Mouse (Mus musculus) testis, adult 2 months (tissue): ENCODE measurements around the gene Rps15a. TPM values are rescaled to one million over a fixed set of nuclear protein-coding genes. Genes with fewer than 3 reads are reported as not detected.
A peak's percentile ranks its signal among the peaks of the same experiment; 100 is the strongest.

ENCODE experiments used
- H3K27ac ChIP-seq: fragments of 200-500 bp; 2 replicates; pipeline ENCODE4 v1.5.1; 2012; ENCODE audit warnings: low read depth, low read length; ENCODE audit not compliant: control insufficient read depth, insufficient read depth
- H3K27me3 ChIP-seq: fragments of 200-500 bp; 2 replicates; pipeline ENCODE4 v1.6.1; 2012; ENCODE audit warnings: mild to moderate bottlenecking, low read length, moderate library complexity; ENCODE audit not compliant: control insufficient read depth, insufficient read depth
- H3K36me3 ChIP-seq: fragments of 200-500 bp; 2 replicates; pipeline ENCODE4 v1.6.1; 2012; ENCODE audit warnings: mild to moderate bottlenecking, low read length; ENCODE audit not compliant: control insufficient read depth, insufficient read depth
- H3K4me1 ChIP-seq: fragments of 200-500 bp; 2 replicates; pipeline ENCODE4 v1.6.1; 2012; ENCODE audit warnings: low read length; ENCODE audit not compliant: control insufficient read depth, insufficient read depth
- H3K4me3 ChIP-seq: fragments of 200-500 bp; 2 replicates; pipeline ENCODE4 v1.5.1; 2012; ENCODE audit warnings: low read depth, mild to moderate bottlenecking, low read length, moderate library complexity, mixed read lengths; ENCODE audit not compliant: control insufficient read depth
- CTCF ChIP-seq: fragments of 200-500 bp; IDR thresholded peaks from 2 replicates; pipeline ENCODE4 v1.5.1; 2012; ENCODE audit warnings: low read depth, mild to moderate bottlenecking, inconsistent platforms, low read length, moderate library complexity; ENCODE audit not compliant: control insufficient read depth, insufficient read depth, insufficient replicate concordance
- POLR2A ChIP-seq: fragments of 200-500 bp; IDR thresholded peaks from 2 replicates; pipeline ENCODE4 v1.6.1; 2012; ENCODE audit warnings: low read depth, mild to moderate bottlenecking, inconsistent platforms, low read length, moderate library complexity; ENCODE audit not compliant: control insufficient read depth
- polyA plus RNA-seq: library from polyadenylated mRNA; depleted of rRNA; stranded (reverse); fragments of >200 nt; gene quantifications from 2 replicates; pipeline ENCODE4 v1.2.3, GENCODE M21; 2012

Rps15a gene
- polyA plus RNA-seq, 1 experiment = 1,374 TPM

DNA sequence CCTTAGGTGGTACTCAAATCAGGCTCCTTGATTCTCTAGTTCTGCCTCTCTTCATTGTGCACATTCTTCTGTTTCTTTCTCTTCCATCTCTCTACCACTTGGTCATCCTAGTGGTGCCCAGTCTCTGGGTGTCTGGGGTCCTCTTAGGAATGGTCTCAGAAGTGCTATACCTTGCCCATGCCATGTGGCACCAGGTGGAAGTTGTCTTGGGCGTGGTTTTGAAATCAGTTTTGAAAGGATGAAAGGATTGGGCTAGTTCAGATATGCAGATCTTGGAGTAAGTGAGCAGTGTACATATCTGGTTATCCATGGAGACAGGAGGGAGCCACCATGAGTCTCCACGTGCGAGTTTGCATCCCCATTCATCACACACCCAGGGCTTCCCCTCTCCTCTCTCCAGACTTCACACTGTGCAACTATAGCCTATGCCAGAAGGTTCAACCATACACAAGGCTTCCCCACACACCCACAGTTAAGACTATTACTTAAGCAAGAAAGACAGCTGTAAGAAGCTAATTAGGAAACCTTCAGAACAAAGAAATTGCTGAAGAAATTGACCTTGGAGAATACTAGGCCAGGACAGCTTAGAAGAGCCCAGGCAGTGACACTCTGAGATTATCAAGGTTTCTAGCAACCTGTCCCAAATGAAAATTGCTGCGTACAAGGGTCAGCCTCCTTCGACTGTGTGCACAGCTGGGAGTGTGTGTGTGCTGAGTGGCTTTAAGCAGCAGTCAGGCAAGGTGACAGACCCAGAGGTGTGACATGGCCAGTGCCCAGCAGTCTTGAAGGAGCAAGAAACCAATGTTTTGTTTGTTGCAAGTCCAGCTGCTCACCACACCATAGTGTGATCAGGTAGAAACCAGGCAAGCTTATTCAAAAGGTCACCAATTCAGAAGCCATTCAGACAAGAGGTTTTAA is 12.3 kb downstream of the Rps15a start:
- Histone ChIP-seq H3K4me3 (no peak overlapping the region), H3K27me3 (no peaks in the 10 kb centered on the region), H3K27ac (no peak overlapping the region; the same call in 1 of the 2 replicates), H3K4me1 (no peaks in the 10 kb centered on the region), H3K36me3 (no peaks in the 10 kb centered on the region; the same call in none of the 2 replicates)
- TF ChIP-seq POLR2A = no peak
- TF ChIP-seq CTCF = no peak

DNA sequence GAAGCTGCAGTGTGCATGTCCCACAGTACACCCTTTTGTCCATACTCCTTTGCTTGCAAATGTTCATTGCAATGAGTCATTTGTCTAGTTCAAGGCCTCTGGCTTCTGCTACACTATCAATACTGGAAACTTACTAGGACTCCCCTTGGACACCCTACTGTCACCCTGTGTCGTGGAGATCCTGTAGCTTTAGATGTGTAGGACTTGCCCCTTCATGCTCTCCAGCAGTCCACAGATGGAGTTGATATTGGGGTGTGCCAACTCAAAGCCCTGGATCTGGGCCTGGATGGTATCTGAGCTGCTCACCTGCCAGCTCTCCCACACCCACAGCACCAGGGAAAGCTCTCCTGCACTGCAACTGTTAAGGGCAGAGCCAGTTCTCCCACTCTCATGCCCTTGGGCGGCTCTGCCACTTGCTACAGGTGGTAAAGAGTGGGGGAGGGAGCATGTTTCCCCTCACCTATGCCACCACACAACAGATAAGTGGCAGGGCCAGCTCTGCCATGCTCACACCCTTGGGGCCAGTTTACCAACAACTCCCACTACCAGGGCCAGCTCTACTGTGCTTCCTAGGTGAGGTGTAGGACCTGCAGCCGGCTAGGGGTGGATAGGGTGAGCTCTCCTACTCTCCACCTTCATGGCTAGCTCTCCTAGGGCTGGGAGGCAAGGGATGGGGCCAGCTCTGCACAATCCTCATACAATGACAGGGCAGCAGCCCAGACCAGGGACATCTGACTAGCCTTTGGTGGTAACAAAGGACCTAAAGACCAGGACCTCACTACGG is 13.1 kb downstream of the Rps15a start:
- Histone ChIP-seq H3K27me3 (no peaks in the 10 kb centered on the region), H3K27ac (no peak overlapping the region), H3K36me3 (no peaks in the 10 kb centered on the region; the same call in none of the 2 replicates), H3K4me3 (no peak overlapping the region), H3K4me1 (no peaks in the 10 kb centered on the region)
- no peak for TF ChIP-seq CTCF
- no peak for TF ChIP-seq POLR2A

DNA sequence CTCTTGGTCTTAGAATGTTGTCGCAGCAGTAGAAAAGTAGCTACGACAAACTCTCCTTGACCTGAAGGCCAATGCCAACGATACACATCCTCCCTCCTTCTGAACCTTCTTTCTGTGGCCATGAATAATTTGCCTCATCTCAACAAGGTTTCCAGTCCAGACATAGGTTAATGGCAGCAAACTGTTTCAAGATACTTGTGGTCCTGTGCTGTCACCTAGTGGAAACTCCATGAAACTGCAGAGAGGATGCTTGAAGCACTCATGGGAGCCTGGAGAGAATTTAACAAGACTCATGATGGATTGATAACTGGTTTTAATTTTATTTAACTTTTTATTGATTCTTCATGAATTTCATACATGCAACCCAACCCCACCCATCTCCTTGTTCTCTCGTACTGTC is 13.8 kb downstream of the Rps15a start:
- no peaks in the 10 kb centered on the region; the same call in none of the 2 replicates for H3K36me3 ChIP-seq
- no peaks in the 10 kb centered on the region for H3K27me3 ChIP-seq

DNA sequence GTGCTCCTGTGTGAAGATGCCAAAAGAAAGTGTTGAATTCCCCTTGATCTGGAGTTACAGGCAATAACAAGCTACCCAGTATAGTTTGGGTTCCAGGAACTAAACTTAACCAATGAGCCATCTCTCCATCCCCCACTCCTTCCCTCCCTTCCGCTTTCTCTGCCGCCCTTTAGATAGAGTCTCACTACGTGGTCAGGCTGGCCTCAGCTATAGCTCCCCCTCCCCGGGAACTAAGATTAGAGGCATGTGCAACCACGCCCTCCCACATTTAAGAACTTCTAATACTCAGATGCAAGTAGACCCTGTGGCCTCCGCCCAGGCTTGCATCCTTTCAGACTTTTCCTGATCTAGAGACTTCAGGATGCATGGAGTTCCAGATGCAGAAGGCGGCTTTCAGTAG is 18.4 kb downstream of the Rps15a start:
- Histone ChIP-seq H3K27me3 (no peaks in the 10 kb centered on the region), H3K36me3 (no peaks in the 10 kb centered on the region)
- TF ChIP-seq CTCF (no peak), POLR2A (no peak)

More for the DNA sequence above, 13.8 kb downstream of the Rps15a start:
- TF ChIP-seq CTCF = peak; percentile 24; the same call in 1 of the 2 replicates
- no peak for TF ChIP-seq POLR2A
- H3K27ac ChIP-seq = no peak overlapping the region
- H3K4me3 ChIP-seq = no peak overlapping the region
- no peaks in the 10 kb centered on the region for H3K4me1 ChIP-seq

DNA sequence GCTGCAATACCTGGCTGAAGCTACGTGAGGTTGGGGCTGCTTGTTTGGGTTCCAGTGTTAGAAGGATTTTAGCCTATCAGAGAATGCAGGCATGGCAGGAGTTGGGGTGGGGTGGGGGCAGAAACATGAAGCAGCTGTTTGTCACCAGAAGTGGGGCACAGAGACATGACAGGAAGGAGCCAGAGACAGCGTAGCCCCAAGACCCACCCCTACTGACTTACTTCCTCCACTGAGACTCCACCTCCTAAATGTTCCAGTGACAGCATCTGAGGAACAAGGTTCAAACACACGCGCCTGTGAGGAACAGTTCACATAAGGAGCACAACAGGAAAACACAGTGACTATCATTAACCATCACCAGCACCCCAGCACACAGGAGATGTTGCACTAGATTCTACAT is 36.0 kb downstream of the Rps15a start:
- TF ChIP-seq POLR2A = no peak
- TF ChIP-seq CTCF = no peak

More for the DNA sequence above, 18.4 kb downstream of the Rps15a start:
- no peaks in the 10 kb centered on the region for H3K4me1 ChIP-seq
- no peak overlapping the region for H3K4me3 ChIP-seq
- no peak overlapping the region for H3K27ac ChIP-seq

DNA sequence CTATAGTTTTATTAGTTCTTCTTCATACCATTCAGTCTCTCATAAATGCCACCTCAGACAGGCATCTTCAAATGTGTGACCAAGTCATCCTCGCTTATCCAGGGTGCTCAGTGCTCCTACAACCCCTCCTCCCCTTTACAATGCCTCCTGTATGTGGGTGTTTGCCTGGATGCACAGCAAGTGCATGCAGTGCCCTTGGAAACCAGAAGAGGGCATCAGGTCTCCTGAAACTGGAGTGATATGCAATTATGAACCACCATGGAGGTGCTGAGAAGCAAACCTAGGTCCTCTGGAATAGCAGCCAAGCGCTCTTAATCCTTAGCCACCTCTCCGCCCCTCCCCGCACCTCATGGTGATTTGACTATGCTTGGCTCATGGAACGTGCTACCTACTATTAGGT is 36.9 kb downstream of the Rps15a start:
- TF ChIP-seq CTCF = no peak
- TF ChIP-seq POLR2A = no peak
- Histone ChIP-seq H3K36me3 (no peaks in the 10 kb centered on the region), H3K4me3 (no peak overlapping the region), H3K27me3 (no peaks in the 10 kb centered on the region), H3K27ac (no peak overlapping the region), H3K4me1 (no peaks in the 10 kb centered on the region)

More for the DNA sequence above, 36.0 kb downstream of the Rps15a start:
- H3K27me3 ChIP-seq = no peaks in the 10 kb centered on the region
- H3K4me3 ChIP-seq = no peak overlapping the region
- H3K27ac ChIP-seq = no peak overlapping the region
- H3K36me3 ChIP-seq = no peaks in the 10 kb centered on the region
- no peaks in the 10 kb centered on the region; the same call in 1 of the 2 replicates for H3K4me1 ChIP-seq

DNA sequence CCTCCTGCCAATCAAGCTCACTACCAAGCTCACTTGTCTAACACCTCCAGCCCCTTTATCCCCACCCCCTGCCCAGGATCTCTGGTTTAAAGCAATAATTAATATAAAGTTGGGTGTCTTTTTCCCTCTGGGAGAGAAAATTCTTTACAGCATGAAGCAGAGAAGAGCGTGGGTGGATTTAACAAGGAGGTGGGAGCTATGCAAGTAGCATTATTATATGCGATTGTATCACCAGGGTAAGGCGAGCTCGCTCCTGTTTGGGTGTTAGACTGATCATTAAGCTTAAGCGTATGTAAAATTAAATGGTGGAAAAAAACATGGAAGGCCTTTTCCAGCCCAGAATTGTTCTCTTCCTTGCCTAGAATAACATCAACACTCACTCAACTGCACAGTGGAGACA is 48.7 kb downstream of the Rps15a start:
- H3K27ac ChIP-seq = no peak overlapping the region
- peaks cover 2% of the 10 kb centered on the region; the same call in 1 of the 2 replicates for H3K4me1 ChIP-seq
- no peak overlapping the region for H3K4me3 ChIP-seq
- TF ChIP-seq CTCF (no peak), POLR2A (no peak)
- no peaks in the 10 kb centered on the region for H3K27me3 ChIP-seq
- H3K36me3 ChIP-seq = no peaks in the 10 kb centered on the region
